Mouse (Mus musculus): ENCODE measurements at regions not wholly inside any gene's neighbourhood (a gene's known extent, or its start where the extent isn't known, plus 50 kb on each side); places are given as distances from the start of the nearest gene placed in this dataset.

- no peak for DNase-seq
Measured at GRCm38 (mm10) chr12:25379016-25379415, 282.1 kb upstream of the Id2 start.

GRCm38 (mm10) chr12:25378036-25378645 lies 281.2 kb upstream of the Id2 start:
- DNase-seq, result no peak

GRCm38 (mm10) chr12:25376451-25376850 lies 279.5 kb upstream of the Id2 start:
- DNase-seq, result no peak

GRCm38 (mm10) chr12:25367541-25367940 lies 270.6 kb upstream of the Id2 start:
- peak in 1 of 2 experiments; percentile 6 for DNase-seq

GRCm38 (mm10) chr12:25365600-25366267 lies 268.8 kb upstream of the Id2 start:
- peak in 1 of 2 experiments; percentile 2 for DNase-seq

GRCm38 (mm10) chr12:25364966-25365568 lies 268.1 kb upstream of the Id2 start:
- DNase-seq, result peak in 1 of 2 experiments; percentile 23

GRCm38 (mm10) chr12:25363839-25364238 lies 266.9 kb upstream of the Id2 start:
- peak in 1 of 2 experiments; percentile 20 for DNase-seq

- no peak for DNase-seq
Measured at GRCm38 (mm10) chr12:25363341-25363740, 266.4 kb upstream of the Id2 start.

- DNase-seq, result peak in 1 of 2 experiments; percentile 14
Measured at GRCm38 (mm10) chr12:25362771-25363170, 265.8 kb upstream of the Id2 start.

GRCm38 (mm10) chr12:25360726-25361125 lies 263.8 kb upstream of the Id2 start:
- peak in 1 of 2 experiments; percentile 1 for DNase-seq

- DNase-seq, result peak in 1 of 2 experiments; percentile 1
Measured at GRCm38 (mm10) chr12:25359931-25360330, 263.0 kb upstream of the Id2 start.

- DNase-seq, result peak in 1 of 2 experiments; percentile 11
Measured at GRCm38 (mm10) chr12:25358846-25359525, 262.0 kb upstream of the Id2 start.

- no peak for DNase-seq
Measured at GRCm38 (mm10) chr12:25356774-25357173, 259.8 kb upstream of the Id2 start.

- DNase-seq, result no peak
Measured at GRCm38 (mm10) chr12:25355217-25355616, 258.3 kb upstream of the Id2 start.

- DNase-seq, result peak in 1 of 2 experiments; percentile 24
Measured at GRCm38 (mm10) chr12:25353402-25353896, 256.5 kb upstream of the Id2 start.

GRCm38 (mm10) chr12:25352160-25352559 lies 255.2 kb upstream of the Id2 start:
- DNase-seq, result no peak

- no peak for DNase-seq
Measured at GRCm38 (mm10) chr12:25344354-25344753, 247.4 kb upstream of the Id2 start.

GRCm38 (mm10) chr12:25338771-25339170 lies 241.8 kb upstream of the Id2 start:
- no peak for DNase-seq

GRCm38 (mm10) chr12:25335930-25336329 lies 239.0 kb upstream of the Id2 start:
- no peak for DNase-seq

GRCm38 (mm10) chr12:25335069-25335468 lies 238.1 kb upstream of the Id2 start:
- no peak for DNase-seq

GRCm38 (mm10) chr12:25332384-25333035 lies 235.6 kb upstream of the Id2 start:
- DNase-seq, result no peak

GRCm38 (mm10) chr12:25330004-25330708 lies 233.2 kb upstream of the Id2 start:
- DNase-seq, result no peak
